Mouse (Mus musculus) kidney, postnatal 4 days (tissue): ENCODE measurements at regions not wholly inside any gene's neighbourhood (a gene's known extent, or its start where the extent isn't known, plus 50 kb on each side); places are given as distances from the start of the nearest gene placed in this dataset.

Experiments
- DNase-seq, 2 experiments: peaks; one replicate each; pipeline ENCODE4 v3.0.0; 2021; ENCODE audit warnings: mixed read lengths in 2 of 2

DNA sequence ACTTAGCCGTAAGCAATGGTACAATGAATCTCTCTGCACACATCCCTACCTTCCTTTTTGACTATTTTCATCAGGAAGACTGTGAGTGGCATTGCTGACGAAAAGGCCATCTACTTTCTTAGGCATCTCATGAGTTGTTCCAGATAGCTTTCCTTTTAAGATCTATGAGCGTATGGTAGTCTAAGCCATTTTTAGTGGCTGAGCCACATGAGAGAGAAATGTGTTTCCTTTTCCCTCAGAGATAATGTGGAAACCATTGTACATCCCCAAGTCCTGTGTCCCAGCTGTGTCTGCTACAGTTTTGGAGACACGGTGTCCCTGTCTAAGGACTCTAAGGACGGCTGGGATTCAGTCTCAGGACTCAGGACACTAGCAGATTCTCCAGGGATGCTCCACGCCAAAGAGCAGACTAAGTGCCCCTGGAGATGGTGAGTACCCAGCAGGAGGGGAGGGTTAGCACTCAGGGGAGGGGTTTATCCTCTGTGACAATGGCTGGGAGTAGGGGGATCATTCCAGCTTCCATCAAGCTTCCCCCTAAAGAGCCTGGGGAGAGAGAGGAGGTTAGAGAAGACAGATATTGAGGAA lies 199.0 kb downstream of the Cdca7 start:
- DNase-seq = no peak

DNA sequence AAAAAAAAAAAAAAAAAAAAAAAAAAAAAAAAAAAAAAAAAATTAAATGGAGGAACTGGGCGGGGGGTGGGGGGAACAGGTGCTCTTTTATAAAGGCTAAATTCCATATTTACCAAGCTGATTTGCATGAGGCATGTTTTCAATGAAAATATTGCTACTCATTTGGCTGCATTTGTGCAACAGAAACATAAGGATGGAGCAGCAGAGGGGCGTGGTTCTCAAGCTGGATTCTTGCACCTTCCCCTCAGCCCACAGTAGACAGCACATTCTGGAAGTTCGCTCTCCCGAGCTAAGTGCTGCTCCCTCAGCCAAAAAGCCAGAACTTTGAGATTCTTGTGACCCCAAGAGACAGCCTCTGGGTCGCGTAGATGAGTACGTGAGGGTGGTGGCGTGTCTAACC lies 201.8 kb downstream of the Cdca7 start:
- DNase-seq = no peak

DNA sequence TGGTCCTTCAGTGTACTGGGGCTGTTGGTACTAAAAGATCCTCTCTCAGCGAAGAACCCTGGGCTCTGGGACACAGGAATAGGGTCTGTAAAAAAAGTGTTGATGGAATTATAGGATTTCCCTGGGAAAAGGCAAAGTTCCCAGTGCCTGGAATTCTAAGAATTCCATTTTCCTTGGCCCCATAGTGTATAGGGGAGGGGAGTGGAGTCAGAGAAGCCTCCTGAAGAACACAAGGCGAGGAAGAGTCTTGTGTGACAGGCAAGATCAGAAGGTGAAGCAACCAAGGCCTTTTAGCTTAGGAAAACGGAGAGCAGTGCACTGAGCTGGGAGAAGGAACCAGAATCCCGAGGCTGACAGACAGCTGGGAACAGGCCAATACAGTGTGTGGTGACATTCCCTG lies 212.1 kb downstream of the Cdca7 start:
- no peak for DNase-seq

DNA sequence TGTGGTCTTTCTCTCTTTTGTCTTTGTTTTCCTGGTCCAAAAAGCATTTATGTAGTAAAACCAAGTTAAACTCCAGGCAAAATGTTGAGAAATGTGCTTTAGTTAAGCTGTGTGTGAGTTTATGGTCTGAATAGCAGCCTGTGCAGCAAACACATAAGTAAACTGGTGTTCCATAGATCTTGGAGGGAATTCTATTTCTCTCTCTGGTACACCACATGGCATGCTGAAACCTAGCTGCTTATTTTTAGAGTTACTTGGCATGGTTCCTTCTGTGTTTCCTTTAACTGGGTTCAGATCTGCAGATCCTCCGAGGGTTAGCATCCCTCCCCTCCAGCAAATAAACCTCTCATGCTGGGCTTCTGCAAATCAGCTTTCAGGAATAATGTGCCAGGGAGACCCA lies 225.1 kb downstream of the Cdca7 start:
- DNase-seq = no peak

DNA sequence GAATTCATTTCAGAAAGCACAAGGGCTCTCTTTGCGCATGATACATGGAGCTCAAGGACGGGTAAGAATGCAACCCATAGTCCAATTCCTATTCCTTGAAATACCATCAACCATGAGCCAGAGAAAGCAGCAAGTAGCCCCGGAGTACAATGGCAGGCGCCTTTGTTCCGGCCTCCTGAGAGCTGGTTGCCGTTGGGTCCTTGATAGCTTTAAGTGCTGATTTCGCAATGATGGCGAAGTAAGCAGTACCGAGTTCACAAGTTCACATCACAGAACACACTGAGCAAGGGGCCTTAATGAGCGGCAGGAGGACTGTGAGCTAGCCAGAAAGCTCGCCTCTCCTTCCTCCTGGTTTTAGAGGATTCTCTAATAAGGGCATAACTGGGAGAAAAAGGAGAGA lies 227.3 kb downstream of the Cdca7 start:
- no peak for DNase-seq

DNA sequence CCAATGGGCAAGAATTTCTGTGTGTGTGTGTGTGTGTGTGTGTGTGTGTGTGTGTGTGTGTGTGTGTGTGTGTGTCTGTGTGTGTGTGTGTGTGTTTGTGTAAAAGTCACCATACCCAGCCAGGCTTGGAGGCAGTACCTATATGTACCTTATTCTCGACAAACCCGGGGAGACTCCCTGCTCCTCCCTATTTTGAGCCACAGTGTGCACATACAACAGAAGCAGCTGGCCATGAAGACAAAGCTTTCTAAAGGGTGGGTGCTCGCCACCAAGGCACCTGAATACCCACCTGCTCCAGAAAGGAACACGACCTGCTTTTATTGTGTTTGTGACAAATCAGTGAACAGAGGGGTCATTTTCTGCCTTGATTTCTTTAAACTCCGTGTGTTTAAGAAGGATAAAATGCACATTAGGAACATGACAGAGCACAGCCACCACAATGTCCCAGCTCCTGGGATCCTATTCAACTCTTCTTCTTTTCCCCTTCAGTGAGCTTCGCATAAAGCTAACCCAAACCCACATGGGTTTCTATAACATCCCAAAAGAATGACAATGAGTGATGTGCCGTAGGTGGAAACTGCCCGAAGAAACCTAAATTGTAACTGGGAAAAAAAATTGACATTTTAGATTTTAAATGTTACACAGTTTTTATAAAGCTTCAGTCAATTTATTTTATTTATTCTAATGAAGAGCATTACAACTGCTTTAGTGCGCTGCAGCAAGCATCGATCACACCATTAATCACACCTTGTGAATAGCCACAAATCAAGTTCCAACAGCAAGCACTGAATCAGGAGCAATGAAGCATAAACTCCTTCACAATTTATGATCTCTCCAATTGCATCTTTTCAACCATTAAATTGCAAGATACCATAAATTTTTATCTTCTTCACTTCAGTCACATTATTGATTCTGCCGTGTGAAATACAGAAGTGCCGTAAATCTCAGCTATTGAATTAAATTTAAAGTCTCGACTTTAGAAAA lies 232.0 kb downstream of the Cdca7 start:
- DNase-seq = no peak

DNA sequence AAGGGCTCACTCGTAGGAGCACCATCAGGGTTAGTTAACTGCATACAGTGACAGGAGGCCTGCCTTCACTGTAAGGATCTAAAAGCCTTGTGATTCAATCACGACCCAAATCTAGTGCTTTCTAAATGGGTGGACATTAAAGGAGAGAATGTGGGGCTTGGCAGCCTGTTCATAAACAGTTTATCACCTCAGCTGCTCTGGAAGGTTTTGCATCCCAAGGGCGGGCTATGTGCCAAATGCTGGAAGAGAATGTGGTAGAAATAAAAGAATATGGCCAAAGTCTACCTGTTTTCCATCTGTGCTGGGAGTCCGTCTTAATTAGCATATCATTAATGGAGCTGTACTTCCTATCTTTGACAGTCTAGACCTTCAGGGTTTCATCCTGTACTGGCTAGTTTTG lies 241.0 kb downstream of the Cdca7 start:
- DNase-seq = no peak

DNA sequence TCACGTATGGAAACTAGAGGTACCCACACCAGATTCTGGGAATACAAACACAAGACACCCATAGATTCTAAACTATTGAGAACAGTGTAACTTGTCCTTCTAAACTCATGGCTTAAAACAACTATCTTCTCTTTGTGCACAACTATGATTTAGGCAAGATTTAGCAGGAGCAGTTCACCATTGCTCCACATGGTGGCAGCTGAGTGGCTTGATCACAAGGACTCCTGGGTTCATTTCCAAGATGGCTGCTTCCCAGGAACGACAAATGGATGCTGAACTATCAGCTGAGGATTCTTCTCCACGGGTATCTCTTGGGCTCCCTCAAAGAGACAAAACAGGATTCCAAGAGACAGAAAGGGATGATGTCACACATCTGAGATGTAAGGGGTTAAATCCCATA lies 251.5 kb downstream of the Sp3 start:
- DNase-seq = peak; percentile 70 to 73

DNA sequence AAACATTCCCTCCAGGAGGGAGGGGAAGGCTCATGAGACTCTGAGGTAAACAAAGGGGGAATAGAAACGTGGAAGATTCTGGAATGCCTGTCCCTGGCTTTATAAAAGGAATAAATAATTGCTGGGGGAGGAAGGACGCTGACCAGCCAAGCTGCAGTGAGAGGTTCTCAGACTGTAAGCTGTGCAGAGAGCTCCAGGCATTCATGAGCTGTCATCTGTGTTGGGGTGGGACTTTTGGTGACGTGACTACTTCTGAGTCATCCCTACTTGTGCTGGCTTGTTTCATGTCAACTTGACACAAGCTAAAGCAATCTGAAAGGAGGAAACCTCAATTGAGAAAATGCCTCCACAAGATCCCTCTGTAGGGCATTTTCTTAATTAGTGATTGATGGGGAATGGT lies 246.9 kb downstream of the Sp3 start:
- no peak for DNase-seq

DNA sequence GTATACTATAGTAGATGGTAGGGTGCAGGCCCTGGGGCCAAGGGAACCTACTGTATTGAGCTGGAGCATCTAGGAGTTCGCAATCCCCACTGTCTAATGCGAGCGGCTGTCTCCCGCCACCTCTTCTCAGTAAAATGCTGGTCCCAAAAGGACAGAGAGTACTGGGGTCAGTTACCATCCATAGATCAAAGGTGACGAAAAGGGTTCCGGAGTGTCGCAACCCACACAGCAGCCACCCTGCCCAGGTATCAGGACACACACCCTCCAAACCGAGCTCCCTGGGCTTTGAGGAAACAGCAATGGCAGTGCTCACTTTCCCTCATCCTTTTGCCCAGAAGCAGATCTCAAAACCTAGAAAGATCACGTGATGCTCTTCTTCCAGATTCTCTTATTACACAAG lies 245.2 kb downstream of the Sp3 start:
- DNase-seq = no peak

DNA sequence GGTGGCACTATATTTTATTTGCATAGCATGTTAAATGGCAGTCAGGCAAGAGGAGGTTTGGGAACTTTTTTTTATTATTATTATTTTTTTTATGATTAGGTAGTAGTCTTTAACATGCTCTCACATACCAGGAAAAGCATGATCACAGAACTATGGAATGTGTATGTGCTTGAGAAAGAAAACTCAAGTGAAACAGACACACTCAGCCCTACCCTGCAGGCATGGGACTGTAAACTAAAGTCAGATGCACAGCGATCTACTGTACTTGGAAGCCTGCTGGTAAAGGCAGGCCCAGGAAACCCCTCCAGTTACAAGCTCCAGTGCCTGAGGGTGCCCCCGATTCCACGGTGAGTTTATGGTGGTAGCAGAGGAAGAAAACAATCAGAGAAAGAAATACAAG lies 243.6 kb downstream of the Sp3 start:
- no peak for DNase-seq

DNA sequence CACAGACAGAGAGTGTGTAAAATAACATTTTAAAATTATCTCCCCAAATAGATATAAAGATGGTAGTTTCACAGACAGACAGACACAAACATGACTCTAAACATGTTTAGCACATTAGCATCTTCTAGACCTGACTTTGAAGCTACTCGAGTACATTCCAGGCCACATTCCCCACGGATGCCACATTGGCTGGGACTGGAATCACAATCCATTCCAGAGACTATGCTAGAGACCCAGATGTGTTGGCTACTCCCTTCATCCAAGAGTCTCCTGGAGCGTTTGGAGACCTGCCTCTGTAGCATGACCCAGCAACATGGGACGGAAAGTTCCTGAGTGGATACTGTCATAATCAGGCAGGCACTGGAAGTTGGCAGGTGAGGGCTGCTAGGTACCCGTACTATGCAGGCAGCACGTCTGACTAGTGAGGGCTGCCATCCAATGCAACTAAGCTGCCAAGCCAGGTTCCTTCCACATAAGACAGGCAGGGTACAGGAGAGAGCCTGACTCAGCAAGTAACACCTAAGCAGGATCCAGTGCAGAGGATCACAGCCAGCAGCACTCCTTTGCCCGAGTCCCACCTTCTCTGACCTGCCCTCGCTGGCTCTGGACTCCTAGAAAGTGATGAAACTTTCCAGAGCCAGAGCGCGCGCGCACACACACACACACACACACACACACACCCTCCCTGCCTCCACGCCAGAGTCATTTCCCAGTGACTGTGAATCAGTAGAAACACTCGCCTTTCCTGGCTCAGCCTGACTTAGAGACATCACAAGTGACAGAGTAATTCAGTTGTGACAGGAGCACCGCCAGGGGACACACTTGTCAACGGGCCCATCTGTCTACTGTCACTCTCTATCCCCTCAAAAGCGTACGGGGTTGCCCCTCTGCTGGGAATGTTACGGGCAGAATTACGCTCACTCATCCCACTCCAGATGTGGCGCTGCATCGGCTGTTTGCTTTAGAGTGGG lies 239.6 kb downstream of the Sp3 start:
- DNase-seq = peak; percentile 26 to 28

DNA sequence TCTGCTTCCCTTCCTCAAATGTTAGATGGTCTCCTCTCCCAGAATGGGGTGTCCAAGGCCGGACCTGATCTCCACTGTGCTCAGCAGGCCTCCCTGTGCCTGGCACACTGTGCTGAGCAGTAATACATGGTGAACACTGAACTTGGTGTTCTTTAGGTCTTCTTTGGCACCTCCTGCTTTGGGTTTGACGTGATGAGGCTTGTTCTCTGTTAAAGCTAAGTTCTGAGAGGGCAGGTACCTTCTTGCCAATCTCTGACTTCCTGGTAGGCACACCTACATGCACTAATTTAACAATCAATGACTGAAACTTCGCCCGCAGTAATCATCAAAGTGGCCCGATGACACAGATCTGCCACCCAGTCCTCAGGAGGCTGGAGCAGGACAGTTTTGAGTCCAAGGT lies 238.5 kb downstream of the Sp3 start:
- DNase-seq = no peak

DNA sequence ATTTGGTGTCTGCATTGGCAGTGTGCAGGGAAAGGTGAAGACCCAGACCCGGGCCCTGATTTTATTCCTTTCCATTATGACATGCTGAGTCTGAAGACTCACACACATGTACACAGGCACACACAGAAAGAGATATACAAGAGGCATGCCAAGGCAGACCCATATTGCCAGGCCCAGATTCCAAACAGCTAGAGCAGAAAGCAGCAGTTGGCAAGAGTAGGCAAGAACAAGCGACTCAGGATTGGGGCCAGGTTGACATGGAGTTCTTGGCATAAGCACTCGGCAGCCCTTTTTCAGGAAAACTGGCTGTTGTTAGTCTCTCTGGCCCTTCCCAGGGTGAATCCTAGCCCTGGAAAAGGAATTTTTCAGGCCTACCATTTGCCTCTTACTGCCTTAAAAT lies 236.6 kb downstream of the Sp3 start:
- DNase-seq = no peak

DNA sequence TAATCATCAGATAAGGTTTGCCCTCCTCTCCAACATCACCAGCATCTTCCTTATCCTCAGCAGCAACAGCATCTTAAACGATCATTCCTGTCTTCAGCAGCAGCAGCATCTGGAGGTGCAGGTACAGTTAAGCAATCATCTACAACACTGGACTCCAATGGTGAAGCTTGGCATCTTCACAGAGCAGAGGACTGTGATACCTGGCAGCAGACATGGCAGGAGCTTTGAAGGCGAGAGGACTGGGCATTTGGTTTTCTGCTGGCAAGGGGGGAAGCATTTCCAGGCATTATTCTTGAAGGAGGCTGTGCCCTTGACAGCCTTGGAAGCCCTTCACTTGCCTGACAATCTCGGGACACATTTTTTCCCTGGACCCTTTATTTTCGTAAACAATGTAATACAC lies 235.3 kb downstream of the Sp3 start:
- no peak for DNase-seq

DNA sequence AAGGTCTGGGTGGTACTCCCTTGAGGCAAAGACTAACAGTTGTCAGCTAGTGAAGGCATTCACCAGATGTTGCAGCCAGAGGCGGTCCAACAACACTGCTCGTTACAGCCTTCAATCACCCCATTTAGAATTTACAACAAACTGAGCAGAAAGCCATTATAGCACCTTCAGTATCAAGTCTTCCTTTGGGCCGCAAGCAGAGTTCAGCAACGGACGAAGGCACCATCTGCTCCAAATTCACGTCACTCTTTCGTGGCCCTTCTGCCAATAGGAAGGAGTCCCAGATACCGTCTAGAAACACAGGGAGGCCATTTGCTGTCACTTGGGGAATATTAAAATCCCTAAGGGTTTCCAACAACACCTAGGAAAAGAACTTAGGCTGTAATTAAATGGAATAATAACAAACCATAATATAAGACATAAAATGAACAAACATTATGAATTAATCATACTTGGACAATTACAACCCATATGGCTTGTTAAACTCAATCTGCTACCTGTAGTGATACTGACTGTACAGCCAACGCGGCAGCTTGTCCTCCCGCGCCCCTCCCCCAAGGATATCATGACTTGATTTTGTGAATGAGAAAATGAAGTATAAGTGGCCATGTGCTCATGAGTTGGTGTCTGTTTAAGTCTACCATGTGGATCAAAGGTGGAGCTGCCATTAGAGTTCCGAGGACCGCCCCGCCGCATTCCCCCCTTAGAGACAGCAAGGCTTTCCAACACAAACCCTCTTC lies 233.6 kb downstream of the Sp3 start:
- no peak for DNase-seq

DNA sequence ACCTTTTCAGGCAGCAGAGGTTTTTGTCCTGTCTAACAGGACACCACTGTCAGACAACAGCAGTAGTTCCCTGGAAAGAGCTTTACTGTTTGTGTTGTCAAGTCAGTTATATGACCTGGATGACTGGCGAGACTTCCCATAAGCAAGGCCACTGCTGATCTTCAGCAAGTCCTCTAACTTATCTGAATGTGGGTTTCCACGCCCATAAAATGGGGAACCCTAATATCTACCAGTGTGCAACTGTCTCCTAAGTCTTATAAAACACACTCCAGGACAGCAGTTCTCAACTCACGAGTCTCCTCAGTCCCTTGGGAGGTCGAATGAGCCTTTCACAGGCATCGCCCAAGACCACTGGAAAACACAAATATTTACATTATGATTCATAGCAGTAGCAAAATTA lies 232.9 kb downstream of the Sp3 start:
- DNase-seq = no peak

DNA sequence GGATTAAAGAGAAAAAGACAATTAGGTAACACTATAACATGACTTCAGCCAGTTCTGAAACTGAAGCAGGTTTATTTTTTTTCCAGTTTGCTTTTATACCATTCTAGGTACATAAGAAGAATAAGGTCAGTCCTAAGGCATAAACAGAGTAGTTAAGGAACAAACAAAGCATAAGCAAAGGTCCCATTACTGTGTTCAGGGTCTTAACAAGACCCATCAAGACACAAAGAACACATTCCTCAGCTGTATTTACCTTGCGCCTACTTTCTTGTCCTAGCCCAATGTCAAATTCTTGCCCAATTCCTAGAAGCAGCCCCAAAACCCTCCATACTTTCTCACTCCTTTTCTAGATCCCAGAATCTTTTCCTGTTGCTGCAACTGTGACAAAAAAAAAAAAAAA lies 230.8 kb downstream of the Sp3 start:
- no peak for DNase-seq

DNA sequence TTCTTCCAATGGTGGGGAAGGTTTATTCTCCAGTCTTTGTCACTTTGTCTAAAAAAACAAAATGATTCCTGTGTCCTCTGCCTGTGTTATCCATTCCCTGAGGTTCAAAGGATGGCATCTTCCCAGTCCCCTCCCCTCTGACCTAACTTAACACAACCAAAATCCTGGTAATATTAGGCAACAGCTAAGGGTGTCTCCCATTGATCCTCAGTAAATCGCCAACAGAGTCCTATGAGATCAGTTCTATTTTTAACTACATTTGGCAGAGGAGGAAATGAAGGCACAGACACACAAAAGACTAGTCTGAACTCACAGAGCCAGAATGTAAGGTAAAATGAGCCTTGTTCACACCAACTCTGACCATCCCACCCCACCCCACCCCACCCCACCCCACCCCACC lies 228.8 kb downstream of the Sp3 start:
- DNase-seq = no peak

DNA sequence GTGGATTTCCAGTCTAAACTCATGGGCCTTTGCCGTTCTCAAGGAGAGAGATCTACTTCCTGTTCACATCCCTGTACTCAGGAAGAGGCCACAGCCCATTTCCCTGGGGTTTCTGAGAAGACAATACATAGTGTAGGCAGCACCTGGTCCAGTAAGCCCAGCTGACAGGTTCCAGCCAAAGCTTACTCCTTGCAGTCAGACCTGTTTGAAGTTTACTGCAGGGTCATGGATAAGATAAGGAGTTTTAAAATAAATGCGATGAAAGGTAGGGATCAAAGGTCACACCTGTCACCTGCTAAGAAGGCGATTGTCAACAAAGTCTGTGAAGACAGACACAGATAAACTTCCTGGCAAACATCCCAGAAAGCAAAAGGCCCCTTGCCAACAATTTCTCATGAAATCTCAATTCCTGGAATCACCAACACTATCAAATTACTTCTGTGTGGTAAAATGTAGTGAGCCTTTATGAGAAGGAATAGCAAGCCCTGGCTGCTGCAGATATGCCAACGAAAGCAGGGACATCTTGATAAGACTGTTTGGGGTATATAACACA lies 227.5 kb downstream of the Sp3 start:
- DNase-seq = peak; percentile 13 to 22

DNA sequence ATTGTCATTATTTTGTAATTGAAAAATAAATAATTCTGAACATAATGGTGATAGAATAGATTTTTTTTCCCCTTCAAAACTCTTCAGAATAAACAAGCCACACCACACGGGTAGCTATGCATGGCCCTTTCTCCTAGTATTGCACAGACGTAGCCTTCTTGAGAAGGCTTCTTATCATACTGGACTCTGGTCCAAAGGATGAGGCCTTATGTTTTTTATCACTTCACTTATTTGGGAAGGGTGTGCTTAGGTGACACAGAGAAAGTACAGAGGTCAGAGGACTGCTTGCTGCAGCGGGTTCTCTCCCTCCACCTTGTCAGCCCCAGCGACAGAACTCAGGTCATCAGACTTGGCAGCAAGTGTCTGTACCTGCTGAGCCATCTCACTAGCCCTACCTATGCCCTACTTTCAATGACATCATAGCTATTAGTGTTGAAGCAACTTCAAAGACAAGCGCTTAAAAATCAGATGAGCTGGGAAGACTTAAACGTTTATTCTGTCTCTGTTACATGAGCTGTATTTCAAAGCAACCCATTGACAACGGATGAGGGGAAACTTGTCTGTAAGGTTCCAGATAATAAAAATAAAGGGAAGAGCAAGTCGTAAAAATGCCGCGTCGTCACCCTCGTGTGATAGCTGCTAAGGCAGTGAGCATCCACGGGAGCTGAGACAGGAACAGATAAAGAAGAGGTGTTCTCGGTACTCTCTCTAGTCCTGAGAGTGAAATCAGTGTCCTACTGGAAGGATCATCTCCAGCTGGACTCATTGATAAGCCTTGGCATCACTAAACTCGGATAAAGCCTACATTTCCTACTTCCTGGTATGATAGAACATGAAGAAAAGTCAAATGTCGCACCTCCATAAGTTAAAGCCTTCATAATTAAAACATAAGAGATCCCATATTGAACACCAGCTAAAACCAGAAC lies 226.2 kb downstream of the Sp3 start:
- DNase-seq = no peak
